Mouse (Mus musculus): ENCODE results near the gene Prcc. TPM values are rescaled to one million over a fixed set of nuclear protein-coding genes. Genes with fewer than 3 reads are reported as not detected.
A peak's percentile ranks its signal among the peaks of the same experiment; 100 is the strongest.
"Not testable (repeated sequence)": the region's sequence is repeated elsewhere in the genome, so short reads cannot be mapped to it uniquely, and the experiment has no call there.

Prcc gene
- total RNA-seq, 2 experiments from 2014 or later = 59.8 to 63.6 TPM

- DNase-seq (ENCODE audit: low spot score in 2 of 2) = peak in 1 of 2 experiments; percentile 34
- intact Hi-C loops (cut with DNase I) = loop anchor here (1.0 kb wide), 2 partner anchors 22 to 23 kb away; partner anchors contain the start of genes Isg20l2, Prcc and Rrnad1
These were observed 21.8 kb upstream of the Prcc start for GRCm38 (mm10) chr3:87906981-87907857.

GRCm38 (mm10) chr3:87906601-87906980 lies 21.2 kb upstream of the Prcc start:
- intact Hi-C loops (cut with DNase I) = loop anchor here (1.0 kb wide), 2 partner anchors 21 to 24 kb away; partner anchors contain the start of genes Isg20l2, Prcc and Rrnad1
- DNase-seq (ENCODE audit: low spot score in 2 of 2) = peak in 1 of 2 experiments; percentile 71

- peak; percentile 94 to 96 for DNase-seq (ENCODE audit: low spot score in 2 of 2)
- intact Hi-C loops (cut with DNase I) = loop anchor here (1.0 kb wide), 2 partner anchors 21 to 24 kb away; partner anchors contain the start of genes Isg20l2, Prcc and Rrnad1
These were observed 20.6 kb upstream of the Prcc start, which contains the start of gene Hdgf for GRCm38 (mm10) chr3:87905880-87906485. Hdgf (plus strand) TSS chr3:87906321.

GRCm38 (mm10) chr3:87903821-87904220 lies 18.4 kb upstream of the Prcc start:
- intact Hi-C loops (cut with DNase I) = no loop called here
- no peak for DNase-seq (ENCODE audit: low spot score in 2 of 2)

- DNase-seq (ENCODE audit: low spot score in 2 of 2); intact Hi-C loops (cut with DNase I): not testable (repeated sequence)
These were observed 16.6 kb upstream of the Prcc start for GRCm38 (mm10) chr3:87901959-87902358.

- intact Hi-C loops (cut with DNase I) = no loop called here
- DNase-seq (ENCODE audit: low spot score in 2 of 2) = no peak
These were observed 15.7 kb upstream of the Prcc start for GRCm38 (mm10) chr3:87901036-87901624.

- intact Hi-C loops (cut with DNase I) = no loop called here
- no peak for DNase-seq (ENCODE audit: low spot score in 2 of 2)
These were observed 14.4 kb upstream of the Prcc start for GRCm38 (mm10) chr3:87899776-87900175.

- intact Hi-C loops (cut with DNase I) = no loop called here
- DNase-seq (ENCODE audit: low spot score in 2 of 2) = no peak
These were observed 13.9 kb upstream of the Prcc start for GRCm38 (mm10) chr3:87899266-87899665.

- intact Hi-C loops (cut with DNase I) = no loop called here
- no peak for DNase-seq (ENCODE audit: low spot score in 2 of 2)
These were observed 8.0 kb upstream of the Prcc start for GRCm38 (mm10) chr3:87893367-87893905.

GRCm38 (mm10) chr3:87891481-87891880 lies 6.1 kb upstream of the Prcc start:
- intact Hi-C loops (cut with DNase I) = no loop called here
- DNase-seq (ENCODE audit: low spot score in 2 of 2) = no peak

GRCm38 (mm10) chr3:87887400-87887799 lies 2.0 kb upstream of the Prcc start:
- DNase-seq (ENCODE audit: low spot score in 2 of 2); intact Hi-C loops (cut with DNase I): not testable (repeated sequence)

GRCm38 (mm10) chr3:87886416-87886815 lies 1.0 kb upstream of the Prcc start:
- intact Hi-C loops (cut with DNase I) = no loop called here
- no peak for DNase-seq (ENCODE audit: low spot score in 2 of 2)

GRCm38 (mm10) chr3:87886004-87886365 lies 577 bp upstream of the Prcc start:
- intact Hi-C loops (cut with DNase I) = no loop called here
- no peak for DNase-seq (ENCODE audit: low spot score in 2 of 2)

GRCm38 (mm10) chr3:87884708-87885251 lies 628 bp downstream of the Prcc start:
- DNase-seq (ENCODE audit: low spot score in 2 of 2) = peak; percentile 30 to 32
- intact Hi-C loops (cut with DNase I) = loop anchor here (1.0 kb wide), 3 partner anchors 22 to 46 kb away; partner anchors contain the start of genes Hdgf, Isg20l2, Mrpl24 and Rrnad1

GRCm38 (mm10) chr3:87884291-87884690 lies 1.1 kb downstream of the Prcc start:
- intact Hi-C loops (cut with DNase I) = no loop called here
- DNase-seq (ENCODE audit: low spot score in 2 of 2) = no peak

GRCm38 (mm10) chr3:87877730-87878129 lies 7.7 kb downstream of the Prcc start:
- intact Hi-C loops (cut with DNase I) = no loop called here
- DNase-seq (ENCODE audit: low spot score in 2 of 2) = no peak

- DNase-seq (ENCODE audit: low spot score in 2 of 2); intact Hi-C loops (cut with DNase I): not testable (repeated sequence)
These were observed 21.3 kb downstream of the Prcc start for GRCm38 (mm10) chr3:87864111-87864510.

GRCm38 (mm10) chr3:87859813-87860212 lies 25.6 kb downstream of the Prcc start:
- intact Hi-C loops (cut with DNase I) = no loop called here
- DNase-seq (ENCODE audit: low spot score in 2 of 2) = peak; percentile 51 to 60

GRCm38 (mm10) chr3:87857666-87858065 lies 27.7 kb downstream of the Prcc start:
- DNase-seq (ENCODE audit: low spot score in 2 of 2) = no peak
- intact Hi-C loops (cut with DNase I) = no loop called here

- intact Hi-C loops (cut with DNase I) = no loop called here
- DNase-seq (ENCODE audit: low spot score in 2 of 2) = no peak
These were observed 29.5 kb downstream of the Prcc start for GRCm38 (mm10) chr3:87855936-87856335.
